Mouse (Mus musculus) cerebellum, adult 9-10 months (tissue): ENCODE data around the gene Mgme1.

Experiments used
- DNase-seq: peaks from one replicate; pipeline ENCODE4 v3.0.0; 2022

Mgme1 gene

GRCm38 (mm10) chr2:144310273-144310672 is 39.8 kb downstream of the Mgme1 start:
- DNase-seq, result no peak

GRCm38 (mm10) chr2:144311372-144311771 is 40.9 kb downstream of the Mgme1 start:
- DNase-seq, result no peak

DNA sequence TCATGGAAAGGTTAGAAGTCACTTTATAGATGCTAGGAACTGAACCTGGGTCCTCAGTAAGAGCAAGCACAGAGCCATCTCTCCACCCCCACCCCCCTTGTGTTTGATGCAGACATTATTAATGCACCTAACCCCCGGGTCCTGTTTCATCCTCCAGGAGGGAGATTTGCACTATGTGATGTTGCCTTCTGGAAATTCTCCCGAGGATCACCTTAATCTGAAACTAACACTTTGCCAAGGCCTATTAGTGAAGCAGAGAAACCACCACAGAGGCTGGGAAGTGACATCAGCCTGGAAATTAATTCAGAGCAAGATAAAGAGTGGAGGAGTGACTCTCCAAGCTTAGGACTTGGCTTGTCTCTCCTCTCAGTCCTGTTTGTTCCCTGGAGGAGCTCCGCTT is 53.8 kb downstream of the Mgme1 start:
- DNase-seq, result no peak

GRCm38 (mm10) chr2:144329451-144329850 is 59.0 kb downstream of the Mgme1 start:
- DNase-seq, result no peak

DNA sequence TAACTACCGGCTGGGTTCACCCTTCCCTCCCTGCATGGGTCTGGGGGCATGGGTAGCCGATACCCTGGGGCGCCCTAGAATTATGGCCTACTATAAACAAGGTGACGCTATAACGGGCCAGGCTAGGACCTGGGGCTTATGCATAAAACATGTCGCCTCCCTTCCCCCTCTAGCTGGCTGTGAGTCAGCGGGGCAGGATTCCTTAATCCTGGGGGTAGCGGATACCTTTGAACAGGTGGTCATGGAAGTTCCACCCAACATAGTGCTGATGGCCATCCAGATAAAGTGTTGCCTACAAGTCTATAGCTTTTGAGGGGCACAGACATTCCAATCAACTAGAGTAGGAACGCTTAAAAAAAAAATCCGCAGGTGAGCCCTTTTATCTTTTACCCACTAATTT is 59.5 kb downstream of the Mgme1 start:
- no peak for DNase-seq

DNA sequence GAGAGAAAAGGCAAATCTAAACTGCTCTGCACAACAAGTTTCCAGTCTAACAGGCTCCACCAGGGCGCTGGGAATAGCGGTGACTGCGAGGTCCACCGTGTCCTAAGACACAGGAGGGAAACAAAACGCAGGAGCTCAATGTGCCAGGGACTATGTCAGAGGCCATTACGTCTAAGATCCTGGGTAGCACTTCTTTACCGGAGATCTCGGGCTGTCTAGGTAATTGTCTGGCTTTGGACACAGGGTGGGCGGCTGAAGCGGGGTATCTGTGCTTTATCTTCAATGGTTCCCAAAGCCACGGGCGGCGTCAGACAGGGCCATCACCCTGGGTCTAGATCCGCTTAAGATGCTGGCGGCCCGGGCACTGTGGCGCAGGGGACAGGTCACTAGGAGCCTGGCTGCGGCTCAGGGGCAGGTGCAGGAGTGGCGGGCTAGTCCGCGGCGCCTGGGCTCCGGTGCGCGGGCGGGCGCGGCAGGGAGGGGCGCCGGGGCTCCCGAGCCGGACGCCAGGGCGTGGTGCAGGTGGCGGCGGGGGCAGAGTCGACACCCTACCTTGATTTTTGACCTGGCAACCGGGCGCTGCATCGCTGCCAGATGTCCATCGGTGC is 60.0 kb downstream of the Mgme1 start:
- no peak for DNase-seq
